Mouse (Mus musculus): ENCODE data around the gene Gm10471. TPM values are rescaled to one million over a fixed set of nuclear protein-coding genes. Genes with fewer than 3 reads are reported as not detected.
"Not testable (repeated sequence)": the region's sequence is repeated elsewhere in the genome, so short reads cannot be mapped to it uniquely, and the experiment has no call there.

Gm10471 gene
- not detected for total RNA-seq (2021)
- long read RNA-seq, experiment 1 = 0 reads
- long read RNA-seq, experiment 2 = 0 reads

DNA sequence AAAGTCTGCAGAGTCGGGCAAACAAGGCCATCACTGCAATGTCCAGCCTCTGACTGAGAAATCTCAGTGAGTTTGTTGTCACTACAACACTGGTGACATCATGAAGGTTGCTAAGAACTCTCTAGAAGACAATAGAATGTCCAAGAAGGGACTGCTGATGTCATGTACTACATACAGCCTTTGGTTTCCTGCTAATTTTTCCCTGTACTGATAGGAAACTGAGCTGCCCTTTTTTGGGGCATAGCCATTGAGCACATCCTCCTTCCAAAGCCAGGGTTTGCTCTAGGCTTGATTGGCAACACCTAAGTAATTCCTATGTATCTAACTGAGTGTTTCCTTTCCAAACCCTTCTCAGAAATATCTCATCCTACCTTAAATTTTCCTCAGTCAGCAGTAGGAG lies at the start of gene Gm10471:
Gm10471 (minus strand) TSS at position 101 of the 400 bp plus-strand sequence.
- H3K27ac ChIP-seq; H3K4me3 ChIP-seq; DNase-seq (ENCODE audit: extremely low spot score in 1 of 2, low spot score in 2 of 2); intact Hi-C loops (cut with DNase I): not testable (repeated sequence)

DNA sequence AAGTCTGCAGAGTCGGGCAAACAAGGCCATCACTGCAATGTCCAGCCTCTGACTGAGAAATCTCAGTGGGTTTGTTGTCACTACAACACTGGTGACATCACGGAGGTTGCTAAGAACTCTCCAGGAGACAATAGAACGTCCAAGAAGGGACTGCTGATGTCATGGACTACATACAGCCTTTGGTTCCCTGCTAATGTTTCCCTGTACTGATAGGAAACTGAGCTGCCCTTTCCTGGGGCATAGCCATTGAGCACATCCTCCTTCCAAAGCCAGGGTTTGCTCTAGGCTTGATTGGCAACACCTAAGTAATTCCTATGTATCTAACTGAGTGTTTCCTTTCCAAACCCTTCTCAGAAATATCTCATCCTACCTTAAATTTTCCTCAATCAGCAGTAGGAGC lies 32.2 kb upstream of the Gm10471 start, which contains the start of gene Gm10220:
Gm10220 (minus strand) TSS at position 101 of the 400 bp plus-strand sequence.
- H3K4me3 ChIP-seq; DNase-seq (ENCODE audit: extremely low spot score in 1 of 2, low spot score in 2 of 2); intact Hi-C loops (cut with DNase I); H3K27ac ChIP-seq: not testable (repeated sequence)

DNA sequence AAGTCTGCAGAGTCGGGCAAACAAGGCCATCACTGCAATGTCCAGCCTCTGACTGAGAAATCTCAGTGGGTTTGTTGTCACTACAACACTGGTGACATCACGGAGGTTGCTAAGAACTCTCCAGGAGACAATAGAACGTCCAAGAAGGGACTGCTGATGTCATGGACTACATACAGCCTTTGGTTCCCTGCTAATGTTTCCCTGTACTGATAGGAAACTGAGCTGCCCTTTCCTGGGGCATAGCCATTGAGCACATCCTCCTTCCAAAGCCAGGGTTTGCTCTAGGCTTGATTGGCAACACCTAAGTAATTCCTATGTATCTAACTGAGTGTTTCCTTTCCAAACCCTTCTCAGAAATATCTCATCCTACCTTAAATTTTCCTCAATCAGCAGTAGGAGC lies 16.2 kb upstream of the Gm10471 start, which contains the start of gene 5031410I06Rik:
5031410I06Rik (minus strand) TSS at position 101 of the 400 bp plus-strand sequence.
- H3K27ac ChIP-seq; H3K4me3 ChIP-seq; DNase-seq (ENCODE audit: extremely low spot score in 1 of 2, low spot score in 2 of 2); intact Hi-C loops (cut with DNase I): not testable (repeated sequence)

DNA sequence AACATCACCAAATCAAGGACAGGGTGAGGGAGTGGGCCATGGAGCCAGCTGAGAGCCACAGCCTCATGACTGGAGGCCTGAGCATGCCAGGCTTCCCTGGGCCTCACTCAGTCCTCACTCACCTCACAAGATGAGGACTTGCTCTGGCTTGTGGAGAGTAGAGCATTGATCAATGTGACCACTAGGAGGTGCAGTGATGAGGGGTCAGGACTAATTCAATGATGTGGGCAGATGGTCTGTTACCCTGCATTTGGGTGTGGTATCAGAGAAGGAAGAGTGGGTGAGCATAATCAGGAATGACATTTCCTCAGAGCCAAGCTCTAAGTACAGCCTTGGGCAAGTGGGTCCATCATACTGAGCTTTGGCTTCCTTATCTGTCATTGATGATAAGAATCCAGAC lies 10.1 kb downstream of the Gm10471 start:
- DNase-seq (ENCODE audit: extremely low spot score in 1 of 2, low spot score in 2 of 2); H3K27ac ChIP-seq; H3K4me3 ChIP-seq; intact Hi-C loops (cut with DNase I): not testable (repeated sequence)

DNA sequence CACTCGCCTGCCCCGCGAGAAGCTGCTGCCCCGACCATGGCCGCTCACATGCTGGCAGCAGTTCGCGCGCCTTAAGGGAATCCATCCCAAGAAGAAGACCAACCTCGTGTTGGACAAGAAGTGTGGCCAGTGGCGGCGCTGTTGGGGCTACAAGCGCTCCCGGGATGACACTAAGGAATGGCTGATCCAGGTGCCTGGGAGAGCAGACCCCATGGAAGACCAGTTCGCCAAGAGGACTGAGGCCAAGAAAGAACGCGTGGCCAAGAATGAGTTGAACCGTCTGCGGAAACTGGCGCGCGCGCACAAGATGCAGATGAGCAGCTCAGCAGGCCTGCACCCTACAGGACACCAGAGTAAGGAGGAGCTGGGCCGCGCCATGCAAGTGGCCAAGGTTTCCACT lies 18.4 kb downstream of the Gm10471 start:
- intact Hi-C loops (cut with DNase I) = no loop called here
- Histone ChIP-seq H3K27ac (no peak overlapping the region), H3K4me3 (no peak overlapping the region)
- no peak for TF ChIP-seq CTCF (IDR thresholded peaks at IDR 0.05)
- DNase-seq (ENCODE audit: extremely low spot score in 1 of 2, low spot score in 2 of 2) = no peak

DNA sequence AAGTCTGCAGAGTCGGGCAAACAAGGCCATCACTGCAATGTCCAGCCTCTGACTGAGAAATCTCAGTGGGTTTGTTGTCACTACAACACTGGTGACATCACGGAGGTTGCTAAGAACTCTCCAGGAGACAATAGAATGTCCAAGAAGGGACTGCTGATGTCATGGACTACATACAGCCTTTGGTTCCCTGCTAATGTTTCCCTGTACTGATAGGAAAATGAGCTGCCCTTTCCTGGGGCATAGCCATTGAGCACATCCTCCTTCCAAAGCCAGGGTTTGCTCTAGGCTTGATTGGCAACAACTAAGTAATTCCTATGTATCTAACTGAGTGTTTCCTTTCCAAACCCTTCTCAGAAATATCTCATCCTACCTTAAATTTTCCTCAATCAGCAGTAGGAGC lies 30.6 kb downstream of the Gm10471 start, which contains the start of gene Gm7347:
Gm7347 (minus strand) TSS at position 101 of the 400 bp plus-strand sequence.
- DNase-seq (ENCODE audit: extremely low spot score in 1 of 2, low spot score in 2 of 2); H3K4me3 ChIP-seq; H3K27ac ChIP-seq; intact Hi-C loops (cut with DNase I): not testable (repeated sequence)

DNA sequence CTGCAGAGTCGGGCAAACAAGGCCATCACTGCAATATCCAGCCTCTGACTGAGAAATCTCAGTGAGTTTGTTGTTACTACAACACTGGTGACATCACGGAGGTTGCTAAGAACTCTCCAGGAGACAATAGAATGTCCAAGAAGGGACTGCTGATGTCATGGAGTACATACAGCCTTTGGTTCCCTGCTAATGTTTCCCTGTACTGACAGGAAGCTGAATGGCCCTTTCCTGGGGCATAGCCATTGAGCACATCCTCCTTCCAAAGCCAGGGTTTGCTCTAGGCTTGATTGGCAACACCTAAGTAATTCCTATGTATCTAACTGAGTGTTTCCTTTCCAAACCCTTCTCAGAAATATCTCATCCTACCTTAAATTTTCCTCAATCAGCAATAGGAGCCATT lies 49.6 kb downstream of the Gm10471 start, which contains the start of gene Speer4a:
Speer4a (minus strand) TSS at position 101 of the 400 bp plus-strand sequence.
- H3K27ac ChIP-seq; H3K4me3 ChIP-seq; intact Hi-C loops (cut with DNase I); DNase-seq (ENCODE audit: extremely low spot score in 1 of 2, low spot score in 2 of 2): not testable (repeated sequence)

Other genes with a start within 250 kb of the Gm10471 start
- gene Gm21663, start 146.9 kb downstream of the Gm10471 start, total RNA-seq (2021) = not detected
- gene Gm21671, start 134.9 kb downstream of the Gm10471 start, total RNA-seq (2021) = not detected
- gene Gm21680, start 116.6 kb downstream of the Gm10471 start, total RNA-seq (2021) = not detected
- gene Gm21698, start 100.6 kb downstream of the Gm10471 start, total RNA-seq (2021) = not detected
- gene Gm1979, start 84.5 kb downstream of the Gm10471 start, total RNA-seq (2021) = not detected
- gene Gm5862, start 66.4 kb downstream of the Gm10471 start, total RNA-seq (2021) = not detected
- gene Speer4a, start 49.7 kb downstream of the Gm10471 start, total RNA-seq (2021) = not detected
- gene Gm7347, start 30.7 kb downstream of the Gm10471 start, total RNA-seq (2021) = not detected
- not detected for gene 5031410I06Rik, start 16.1 kb upstream of the Gm10471 start, total RNA-seq (2021)
- gene Gm10220, start 32.1 kb upstream of the Gm10471 start, total RNA-seq (2021) = not detected
- under 1 TPM in 1 of 2 experiments, not detected in 1; 0.19 TPM for gene Gm7361, start 168.4 kb upstream of the Gm10471 start, total RNA-seq (2021)

Measured in left cerebral cortex, adult 2 months (tissue).